Mouse (Mus musculus): ENCODE data around the gene Pcsk1n. TPM values are rescaled to one million over a fixed set of nuclear protein-coding genes. Genes with fewer than 3 reads are reported as not detected.

Pcsk1n gene
- total RNA-seq, 2 experiments from 2014 or later: 386 to 442 TPM

GRCm38 (mm10) chrX:7937667-7938066, 18.0 kb downstream of the Pcsk1n start:
- DNase-seq (ENCODE audit: extremely low spot score in 1 of 2, low spot score in 1 of 2): no peak

DNA sequence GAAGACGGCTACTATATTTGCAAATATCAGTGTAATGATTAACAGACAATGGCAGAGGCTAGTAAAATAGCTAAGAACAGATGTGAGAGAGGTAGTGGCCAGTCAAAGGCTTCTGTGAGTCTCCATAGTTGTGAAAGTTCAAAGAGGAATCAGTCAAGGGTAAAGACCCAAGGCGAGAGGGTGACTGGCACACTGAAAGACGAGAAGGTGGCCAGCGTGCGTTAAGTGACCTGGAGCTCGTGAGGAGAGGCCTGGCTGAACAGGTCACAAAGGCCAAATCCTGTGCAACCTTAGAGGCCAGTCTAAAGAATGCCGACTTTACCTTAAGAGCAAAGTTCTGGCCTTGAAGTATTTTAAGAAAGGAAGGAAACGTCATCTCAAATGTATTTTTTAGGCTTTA, 26.0 kb downstream of the Pcsk1n start:
- no peak for DNase-seq (ENCODE audit: extremely low spot score in 1 of 2, low spot score in 1 of 2)

DNA sequence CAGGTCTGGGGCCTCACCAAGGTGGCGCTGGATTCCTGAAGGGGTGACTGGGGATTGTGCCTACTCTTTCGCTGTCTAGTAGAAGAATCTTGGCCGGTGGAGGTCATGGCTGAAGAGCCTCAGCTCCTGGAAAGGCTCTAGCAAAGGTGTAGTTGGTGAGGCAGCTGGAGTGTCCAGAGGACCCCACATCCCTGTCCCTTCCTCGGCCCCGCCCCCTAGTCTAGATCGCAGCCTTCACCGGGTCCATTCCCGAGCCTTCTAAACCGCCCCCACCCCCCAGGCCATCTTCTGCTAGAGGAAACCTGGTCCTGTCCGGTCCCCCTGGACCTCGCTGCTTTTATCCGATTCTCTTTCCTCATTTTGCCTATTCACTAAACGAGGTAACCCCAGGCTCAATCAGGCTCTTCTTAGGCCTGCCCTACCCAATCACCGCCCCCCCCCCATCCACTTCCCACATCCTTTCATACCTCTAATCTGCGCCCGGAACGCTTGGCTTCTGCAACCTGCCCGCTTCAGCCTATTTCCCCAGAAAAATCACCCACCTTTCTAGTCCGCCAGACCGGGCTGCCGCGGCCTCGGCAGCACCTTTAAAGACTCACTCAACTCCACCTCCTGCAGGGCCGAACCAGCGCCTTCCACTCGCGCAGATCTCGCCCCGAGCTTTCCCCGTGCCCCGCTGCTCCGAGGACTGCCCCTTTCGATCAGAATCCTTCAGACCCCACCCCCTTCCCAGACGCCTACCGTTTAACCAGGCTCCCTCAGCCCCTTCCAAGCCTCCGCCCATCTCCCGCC, 27.7 kb downstream of the Pcsk1n start, which contains the start of gene Hdac6:
Gene Hdac6, minus strand, starts transcription at position 782 of the 792 bp plus-strand sequence.
- DNase-seq (ENCODE audit: extremely low spot score in 1 of 2, low spot score in 1 of 2): no peak

DNA sequence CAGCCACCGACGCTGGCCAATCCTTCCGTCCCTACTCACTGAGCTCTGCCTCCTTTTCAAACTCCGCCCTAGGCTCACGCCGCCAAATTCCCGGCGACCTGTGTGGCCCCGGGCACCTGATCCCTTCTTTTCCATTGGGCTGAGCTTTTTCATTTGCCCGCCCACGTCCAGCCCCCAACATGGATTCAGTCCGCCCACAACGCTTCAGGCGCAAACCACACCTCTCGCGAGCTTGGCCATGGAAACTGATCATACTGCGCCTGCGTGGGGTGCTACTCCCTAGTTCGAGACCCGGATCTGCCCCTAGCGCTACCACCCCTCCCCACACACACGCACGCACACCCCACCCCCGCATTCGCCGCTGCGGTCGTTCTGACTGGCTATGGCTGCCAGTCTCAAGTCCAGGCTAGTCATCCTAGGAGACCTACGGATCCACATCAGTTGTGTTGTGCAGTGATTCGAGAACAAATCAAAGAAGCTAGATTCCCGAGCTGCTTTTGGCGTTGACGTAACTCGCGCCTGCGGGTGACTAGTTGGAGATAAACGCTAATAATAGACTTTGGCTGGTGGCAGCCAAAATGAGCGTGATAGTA, 28.4 kb downstream of the Pcsk1n start:
- DNase-seq (ENCODE audit: extremely low spot score in 1 of 2, low spot score in 1 of 2): peak; percentile 70 to 82

DNA sequence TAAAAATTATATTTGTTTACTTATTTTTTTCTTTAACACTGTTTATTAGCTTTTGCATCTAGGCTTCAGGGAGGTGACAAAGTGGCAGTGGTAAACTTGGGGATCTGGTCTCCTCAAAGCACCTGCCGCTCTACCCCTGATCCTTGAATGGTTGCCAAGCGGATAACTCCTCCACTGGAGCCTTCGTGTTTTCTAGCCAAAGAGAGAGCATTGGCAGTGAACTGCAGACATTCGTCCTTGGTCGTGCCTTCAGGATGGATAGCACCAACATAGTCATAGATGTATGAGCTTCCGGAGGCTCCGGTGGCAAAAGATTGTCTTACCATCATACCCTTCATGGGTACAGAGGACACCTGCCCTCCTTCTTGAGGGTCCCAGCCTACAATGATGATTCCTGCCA, 30.5 kb downstream of the Pcsk1n start:
- no peak for DNase-seq (ENCODE audit: extremely low spot score in 1 of 2, low spot score in 1 of 2)

DNA sequence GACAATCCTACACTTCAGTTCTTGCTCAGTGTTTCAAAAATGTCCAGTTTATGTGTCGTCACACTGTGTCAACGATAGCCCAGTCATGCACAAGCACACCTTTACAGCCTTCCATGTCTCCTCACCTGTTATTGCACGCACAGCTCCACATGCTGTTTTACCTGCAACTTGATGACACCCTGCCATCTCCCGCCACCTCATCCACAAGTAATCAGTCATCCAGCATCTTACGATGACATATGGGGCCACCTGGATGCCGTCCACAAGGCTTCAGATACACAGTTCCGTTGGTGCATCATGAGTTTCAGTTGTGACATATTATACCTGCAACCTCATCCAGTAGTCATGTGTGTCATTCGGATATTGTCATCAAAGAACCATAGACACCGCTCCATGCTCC, 39.2 kb downstream of the Pcsk1n start:
- no peak for DNase-seq (ENCODE audit: extremely low spot score in 1 of 2, low spot score in 1 of 2)

GRCm38 (mm10) chrX:7963829-7964626, 44.4 kb downstream of the Pcsk1n start:
- no peak for DNase-seq (ENCODE audit: extremely low spot score in 1 of 2, low spot score in 1 of 2)

DNA sequence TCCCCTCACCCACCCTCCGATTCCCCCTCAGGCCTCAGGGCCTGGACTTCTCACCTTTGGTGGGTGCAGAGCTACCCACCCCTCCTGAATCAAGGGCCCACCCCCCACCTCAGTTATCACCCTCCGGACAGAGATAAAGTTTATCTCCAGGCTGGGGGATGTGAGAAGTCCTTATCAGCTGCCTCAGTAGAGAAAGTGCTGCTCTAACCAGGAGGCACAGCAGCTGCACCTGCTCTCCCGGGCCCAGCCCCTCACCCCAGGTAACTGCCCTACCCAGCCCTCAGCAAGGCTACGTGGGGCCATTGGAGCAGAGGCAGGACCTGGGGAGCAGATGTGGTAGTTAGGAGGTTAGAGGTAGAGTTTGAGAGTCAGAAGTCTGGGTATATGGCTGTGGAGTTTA, 46.5 kb downstream of the Pcsk1n start:
- DNase-seq (ENCODE audit: extremely low spot score in 1 of 2, low spot score in 1 of 2): no peak

DNA sequence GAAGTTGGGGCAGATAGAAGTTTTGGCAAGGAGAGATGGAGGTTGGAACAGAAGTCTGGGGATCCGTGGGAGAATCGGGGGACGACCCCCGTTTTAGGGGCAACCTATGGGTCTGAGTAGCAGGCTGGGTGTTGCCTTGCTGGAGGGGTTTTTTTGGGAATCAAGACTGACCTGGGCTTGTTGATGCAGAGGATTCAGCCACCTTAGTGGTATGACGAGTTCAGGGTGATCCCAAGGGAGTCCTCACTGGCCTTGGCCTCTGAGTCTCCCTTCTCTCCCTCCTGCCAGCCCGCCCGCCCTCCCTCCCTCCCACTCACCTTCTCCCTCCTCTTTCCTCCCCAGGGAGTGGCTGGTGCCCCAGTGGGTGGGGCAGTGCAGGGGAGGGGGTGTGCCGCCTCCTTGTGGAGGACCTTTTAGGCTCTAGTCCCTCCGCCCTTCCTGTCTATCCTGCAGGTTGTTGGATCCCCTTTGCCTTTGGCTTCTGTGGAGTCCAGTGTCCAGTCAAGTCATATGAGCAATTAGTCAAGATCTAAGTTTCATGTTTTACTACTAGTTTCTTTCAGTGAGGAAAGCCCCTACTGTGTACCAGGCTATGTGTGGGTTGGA, 48.1 kb downstream of the Pcsk1n start:
- DNase-seq (ENCODE audit: extremely low spot score in 1 of 2, low spot score in 1 of 2): no peak

DNA sequence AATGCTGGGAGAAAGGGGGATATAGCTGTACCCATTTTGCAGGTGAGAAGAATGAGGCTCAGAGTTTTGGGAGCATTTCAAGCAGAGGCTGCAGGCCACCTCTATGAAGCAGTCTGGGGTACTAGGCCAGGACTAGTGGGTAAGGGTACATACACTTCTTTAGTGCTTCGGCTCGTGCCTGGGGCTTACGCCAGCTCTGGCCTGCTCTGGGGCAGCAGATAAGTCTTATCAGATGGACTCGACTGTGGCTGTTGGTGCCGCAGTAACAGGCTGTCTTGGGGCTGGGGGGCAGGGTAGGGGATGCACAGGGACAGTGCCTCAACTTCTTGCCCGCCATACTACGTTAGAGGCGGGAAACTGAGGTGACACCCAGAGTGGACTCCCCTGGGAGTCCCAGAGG, 48.6 kb downstream of the Pcsk1n start:
- no peak for DNase-seq (ENCODE audit: extremely low spot score in 1 of 2, low spot score in 1 of 2)

DNA sequence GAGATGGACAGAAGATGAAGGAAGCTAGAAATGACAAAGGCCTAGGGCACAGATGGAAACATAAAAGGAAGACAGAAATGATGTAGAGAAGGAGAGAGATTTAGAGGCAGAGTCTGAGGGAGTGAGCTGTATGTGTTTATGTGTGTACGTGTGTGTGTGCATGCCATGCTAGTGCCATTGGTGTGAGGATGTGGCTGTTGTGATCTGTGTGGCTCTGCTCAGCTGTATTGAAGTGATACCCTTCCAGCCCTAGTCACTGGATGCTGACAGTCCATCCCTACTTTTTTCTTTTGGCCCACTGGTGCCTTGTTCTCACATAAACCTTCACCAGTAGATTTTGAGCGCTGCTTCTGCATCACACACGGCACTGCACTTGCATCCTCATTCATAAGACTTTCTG, 49.3 kb downstream of the Pcsk1n start:
- DNase-seq (ENCODE audit: extremely low spot score in 1 of 2, low spot score in 1 of 2): no peak

GRCm38 (mm10) chrX:7971292-7971691, 51.7 kb downstream of the Pcsk1n start:
- DNase-seq (ENCODE audit: extremely low spot score in 1 of 2, low spot score in 1 of 2): no peak

Other genes with a start within 250 kb of the Pcsk1n start
- 1 to 10 TPM; 5.0 to 6.2 TPM for gene Plp2, start 248.4 kb upstream of the Pcsk1n start, total RNA-seq (2021)
- gene Magix, start 238.6 kb upstream of the Pcsk1n start, total RNA-seq (2021): under 1 TPM; 0.17 to 0.77 TPM
- gene Gpkow, start 222.7 kb upstream of the Pcsk1n start, total RNA-seq (2021): 10 to 100 TPM; 35.7 to 36.5 TPM
- gene Wdr45, start 205.5 kb upstream of the Pcsk1n start, total RNA-seq (2021): 10 to 100 TPM; 51.1 to 55.2 TPM
- not detected for gene Gm45208, start 197.6 kb upstream of the Pcsk1n start, total RNA-seq (2021)
- 100 to 1,000 TPM; 100 to 109 TPM for gene Praf2, start 191.4 kb upstream of the Pcsk1n start, total RNA-seq (2021)
- 10 to 100 TPM; 17.0 to 20.9 TPM for gene Ccdc120, start 168.9 kb upstream of the Pcsk1n start, total RNA-seq (2021)
- 10 to 100 TPM; 28.7 to 33.5 TPM for gene Tfe3, start 157.3 kb upstream of the Pcsk1n start, total RNA-seq (2021)
- gene Gripap1, start 130.1 kb upstream of the Pcsk1n start, total RNA-seq (2021): 100 to 1,000 TPM in 1 of 2 experiments, 10 to 100 TPM in 1; 87.8 to 116 TPM
- gene Kcnd1, start 97.5 kb upstream of the Pcsk1n start, total RNA-seq (2021): 1 to 10 TPM; 8.0 to 9.5 TPM
- 10 to 100 TPM; 75.8 to 85.3 TPM for gene Otud5, start 78.5 kb upstream of the Pcsk1n start, total RNA-seq (2021)
- gene Pim2, start 41.6 kb upstream of the Pcsk1n start, total RNA-seq (2021): 10 to 100 TPM; 52.2 to 57.4 TPM
- gene Slc35a2, start 35.8 kb upstream of the Pcsk1n start, total RNA-seq (2021): 10 to 100 TPM; 44.7 to 45.9 TPM
- 10 to 100 TPM; 78.1 to 93.2 TPM for gene Pqbp1, start 20.6 kb upstream of the Pcsk1n start, total RNA-seq (2021)
- 10 to 100 TPM; 25.5 to 27.9 TPM for gene Timm17b, start 20.5 kb upstream of the Pcsk1n start, total RNA-seq (2021)
- gene Gm10491, start 12.0 kb upstream of the Pcsk1n start, total RNA-seq (2021): not detected
- gene Gm10490, start 10.3 kb upstream of the Pcsk1n start, total RNA-seq (2021): not detected
- not detected for gene Eras, start 8.8 kb downstream of the Pcsk1n start, total RNA-seq (2021)
- 10 to 100 TPM; 42.4 to 57.2 TPM for gene Hdac6, start 28.1 kb downstream of the Pcsk1n start, total RNA-seq (2021)
- not detected for gene Gata1, start 58.2 kb downstream of the Pcsk1n start, total RNA-seq (2021)
- gene Glod5, start 98.7 kb downstream of the Pcsk1n start, total RNA-seq (2021): under 1 TPM; 0.59 to 0.71 TPM
- 10 to 100 TPM; 19.3 to 20.9 TPM for gene Suv39h1, start 154.9 kb downstream of the Pcsk1n start, total RNA-seq (2021)
- gene Was, start 170.7 kb downstream of the Pcsk1n start, total RNA-seq (2021): 1 to 10 TPM; 1.0 to 1.5 TPM
- 100 to 1,000 TPM; 199 to 214 TPM for gene Wdr13, start 213.1 kb downstream of the Pcsk1n start, total RNA-seq (2021)
- gene Rbm3, start 226.1 kb downstream of the Pcsk1n start, total RNA-seq (2021): 100 to 1,000 TPM in 1 of 2 experiments, 10 to 100 TPM in 1; 94.0 to 137 TPM

Measured in layer of hippocampus, postnatal 25 days (tissue).